Mouse (Mus musculus) liver, embryonic 16.5 days (tissue): ENCODE data around the gene Atrip. TPM values are rescaled to one million over a fixed set of nuclear protein-coding genes. Genes with fewer than 3 reads are reported as not detected.

ENCODE experiments used
- ATAC-seq: fragments of 200-750 bp; cut with Nextera tagmentation; 2 replicates; pipeline ENCODE4 v1.8.0; 2017; ENCODE audit warnings: low read depth, mild to moderate bottlenecking, moderate number of reproducible peaks, moderate library complexity
- H3K27ac ChIP-seq: fragments of 300-500 bp; sonication (generic); 2 replicates; pipeline ENCODE4 v1.5.1; 2014; ENCODE audit warnings: mild to moderate bottlenecking, low read length
- H3K27me3 ChIP-seq: fragments of 300-500 bp; sonication (generic); 2 replicates; pipeline ENCODE4 v1.6.1; 2014; ENCODE audit warnings: low read depth, low read length, mixed read lengths; ENCODE audit not compliant: control insufficient read depth, insufficient read depth
- H3K36me3 ChIP-seq: fragments of 300-500 bp; sonication (generic); 2 replicates; pipeline ENCODE4 v1.6.1; 2014; ENCODE audit warnings: mild to moderate bottlenecking; ENCODE audit not compliant: control insufficient read depth, insufficient read depth
- H3K4me1 ChIP-seq: fragments of 300-500 bp; sonication (generic); 2 replicates; pipeline ENCODE4 v1.6.1; 2014; ENCODE audit warnings: low read depth, low read length, mixed read lengths; ENCODE audit not compliant: control insufficient read depth
- H3K4me2 ChIP-seq: fragments of 300-500 bp; sonication (generic); 2 replicates; pipeline ENCODE4 v1.6.1; 2014; ENCODE audit warnings: low read depth, low read length, mixed read lengths
- H3K4me3 ChIP-seq: fragments of 300-500 bp; sonication (generic); 2 replicates; pipeline ENCODE4 v1.5.1; 2014; ENCODE audit warnings: low read depth, mild to moderate bottlenecking, low read length
- H3K9ac ChIP-seq: fragments of 300-500 bp; sonication (generic); 2 replicates; pipeline ENCODE4 v1.6.1; 2014; ENCODE audit warnings: low read depth, low read length
- H3K9me3 ChIP-seq: fragments of 300-500 bp; sonication (generic); replicated peaks from 2 replicates; pipeline ENCODE4 v1.6.1; 2016; ENCODE audit warnings: low read length; ENCODE audit not compliant: control insufficient read depth
- WGBS: fragments of 180-500 bp; shearing (Covaris S2); extraction: QIAGEN DNeasy Blood & Tissue Kit; methylation state at CpG from one replicate; pipeline ENCODE4 v1.1.7; 2014; ENCODE audit not compliant: insufficient replicate concordance; 5-methylcytosine and 5-hydroxymethylcytosine counted together
- polyA plus RNA-seq: library from polyadenylated mRNA; unstranded; fragments of >200 nt; fragmentation: Nextera tagmentation; extraction: Ambion mirVana; gene quantifications from 2 replicates; pipeline ENCODE4 v1.2.1, GENCODE M21; 2015

The Atrip gene
- polyA plus RNA-seq, 1 experiment from 2014 or later = 8.8 TPM

DNA sequence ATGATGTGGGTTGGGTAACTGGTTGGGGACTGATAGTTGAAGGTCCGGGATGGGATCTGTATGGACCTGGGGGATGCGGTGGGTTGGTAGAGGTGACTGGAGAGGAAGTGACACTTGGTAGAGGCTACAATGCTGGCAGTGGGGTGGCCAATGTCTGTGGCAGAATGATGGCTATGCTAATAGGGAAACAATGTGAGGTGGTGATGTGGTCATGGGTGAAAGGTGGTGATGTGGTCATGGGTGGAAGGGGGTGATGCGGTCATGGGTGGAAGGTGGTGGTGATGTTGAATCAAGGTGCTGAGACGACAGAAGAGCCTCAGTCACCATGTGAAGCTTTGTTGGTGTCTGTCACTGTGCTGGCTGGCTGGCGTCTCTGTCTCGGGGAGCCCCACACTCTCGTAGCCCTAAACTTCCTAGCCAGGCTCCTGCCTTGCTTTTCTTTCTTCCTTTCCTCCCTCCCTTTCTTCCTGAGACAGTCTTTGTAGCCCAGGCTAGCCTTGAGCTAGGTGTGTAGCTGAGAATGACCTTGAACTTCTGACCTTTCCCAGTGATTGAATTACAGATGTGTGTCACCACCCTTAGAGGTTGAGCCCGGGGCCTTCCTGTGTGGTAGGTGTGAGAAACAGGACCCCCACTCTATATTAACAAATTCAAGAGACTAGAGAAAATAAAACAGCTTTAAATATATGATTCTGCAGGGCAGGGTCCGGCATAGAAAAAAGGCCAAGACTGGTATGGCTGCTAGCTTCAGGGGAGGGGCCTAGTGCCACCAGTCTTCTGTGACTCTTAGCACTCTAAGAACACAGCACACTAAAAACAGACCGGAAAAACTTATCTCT lies 22.1 kb downstream of the Atrip start:
- Histone ChIP-seq H3K9ac (no peak overlapping the region), H3K36me3 (no peaks in the 10 kb centered on the region), H3K27me3 (no peaks in the 10 kb centered on the region), H3K4me2 (no peak overlapping the region), H3K4me3 (no peak overlapping the region), H3K27ac (no peak overlapping the region), H3K4me1 (peaks cover 14% of the 10 kb centered on the region), H3K9me3 (no peaks in the 10 kb centered on the region)
- WGBS = 68% methylated on average over 10 of the region's 10 CpGs
- ATAC-seq = no peak

DNA sequence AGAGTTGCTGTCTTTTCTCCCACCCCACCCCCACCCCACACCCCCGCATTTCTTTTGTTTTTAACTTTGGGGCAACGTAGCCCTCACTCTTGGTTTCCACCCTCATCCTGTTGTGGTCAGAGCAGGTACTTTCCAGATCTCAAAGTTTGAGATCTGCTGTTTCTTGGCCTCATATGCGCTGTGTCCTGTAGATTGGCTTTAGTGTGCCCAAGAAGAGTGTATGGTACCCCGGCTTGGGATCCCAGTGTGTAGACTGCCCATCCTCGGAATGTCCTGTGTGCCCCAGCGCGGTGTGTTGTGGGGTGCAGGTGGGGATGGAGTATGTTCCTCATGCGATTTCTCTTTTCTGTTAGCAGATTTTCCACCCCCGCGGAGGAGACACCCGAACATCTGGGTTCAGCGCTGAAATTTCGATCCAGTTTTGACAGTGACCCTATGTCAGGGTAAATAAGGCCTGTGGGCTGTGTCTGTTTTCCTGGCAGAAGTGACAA lies 22.9 kb downstream of the Atrip start:
- H3K9me3 ChIP-seq = no peaks in the 10 kb centered on the region
- no peak overlapping the region for H3K27ac ChIP-seq
- no peaks in the 10 kb centered on the region for H3K36me3 ChIP-seq
- H3K4me3 ChIP-seq = no peak overlapping the region
- H3K9ac ChIP-seq = no peak overlapping the region
- 62% methylated on average over 13 of the region's 13 CpGs for WGBS
- H3K4me1 ChIP-seq = peaks cover 14% of the 10 kb centered on the region
- no peaks in the 10 kb centered on the region for H3K27me3 ChIP-seq
- no peak overlapping the region for H3K4me2 ChIP-seq
- ATAC-seq = no peak

DNA sequence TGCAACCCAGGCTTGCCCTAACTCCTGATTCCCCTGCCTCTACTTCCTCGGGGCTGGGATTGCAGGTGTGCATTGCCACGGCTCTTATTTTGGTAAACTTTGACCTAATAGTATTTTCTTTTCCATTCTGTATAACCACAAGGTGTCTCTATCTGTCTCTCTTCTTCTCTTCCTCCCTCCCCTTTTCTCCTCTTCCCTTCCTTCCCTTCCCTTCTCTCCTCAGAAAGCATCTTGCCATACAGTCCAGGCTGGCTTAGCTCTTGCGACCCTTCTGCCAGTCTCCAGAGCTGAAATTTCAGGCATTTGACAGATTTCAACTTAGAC lies 23.3 kb downstream of the Atrip start:
- peaks cover 14% of the 10 kb centered on the region for H3K4me1 ChIP-seq
- H3K27ac ChIP-seq = no peak overlapping the region
- H3K4me3 ChIP-seq = no peak overlapping the region
- WGBS = 54% methylated on average over 3 of the region's 3 CpGs
- no peaks in the 10 kb centered on the region for H3K9me3 ChIP-seq
- no peak for ATAC-seq
- H3K36me3 ChIP-seq = no peaks in the 10 kb centered on the region
- no peak overlapping the region for H3K4me2 ChIP-seq
- no peak overlapping the region for H3K9ac ChIP-seq
- H3K27me3 ChIP-seq = no peaks in the 10 kb centered on the region

DNA sequence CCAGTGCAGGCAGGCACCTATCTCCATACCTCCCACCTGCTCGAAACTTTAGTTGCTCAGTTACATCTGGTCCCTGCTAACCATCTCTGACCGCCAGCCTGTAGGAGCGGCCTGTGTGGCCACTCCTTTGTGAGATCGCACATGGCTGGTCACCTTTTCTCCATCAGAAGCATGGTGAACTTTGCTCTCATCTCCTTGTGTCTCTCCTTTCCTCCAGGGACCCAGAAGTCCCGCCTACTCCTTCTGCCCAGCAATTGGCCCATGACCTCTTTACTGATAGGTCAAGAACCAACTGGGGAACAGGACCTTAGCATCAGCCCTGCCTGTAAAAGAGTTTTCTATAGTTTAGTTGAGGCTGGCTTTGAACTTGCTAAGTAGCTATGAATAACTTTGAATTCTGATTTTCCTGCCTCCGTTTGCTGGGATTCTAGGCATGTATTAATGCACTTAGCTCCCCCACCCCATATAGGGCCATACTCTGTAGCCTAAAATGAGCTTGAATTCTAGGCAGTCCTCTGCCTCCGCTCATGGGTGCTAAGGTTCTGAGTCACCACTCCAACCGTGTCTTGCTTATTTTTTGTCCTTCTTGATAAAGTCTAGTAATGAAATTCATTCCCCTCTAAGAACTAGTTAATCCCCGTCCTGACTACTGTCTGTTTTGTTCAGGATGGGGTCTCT lies 23.8 kb downstream of the Atrip start:
- Histone ChIP-seq H3K4me2 (no peak overlapping the region), H3K4me3 (no peak overlapping the region), H3K27me3 (no peaks in the 10 kb centered on the region), H3K9me3 (no peaks in the 10 kb centered on the region), H3K27ac (no peak overlapping the region), H3K36me3 (no peaks in the 10 kb centered on the region), H3K4me1 (peaks cover 9% of the 10 kb centered on the region), H3K9ac (no peak overlapping the region)
- WGBS = 69% methylated on average over 9 of the region's 9 CpGs
- ATAC-seq = no peak

DNA sequence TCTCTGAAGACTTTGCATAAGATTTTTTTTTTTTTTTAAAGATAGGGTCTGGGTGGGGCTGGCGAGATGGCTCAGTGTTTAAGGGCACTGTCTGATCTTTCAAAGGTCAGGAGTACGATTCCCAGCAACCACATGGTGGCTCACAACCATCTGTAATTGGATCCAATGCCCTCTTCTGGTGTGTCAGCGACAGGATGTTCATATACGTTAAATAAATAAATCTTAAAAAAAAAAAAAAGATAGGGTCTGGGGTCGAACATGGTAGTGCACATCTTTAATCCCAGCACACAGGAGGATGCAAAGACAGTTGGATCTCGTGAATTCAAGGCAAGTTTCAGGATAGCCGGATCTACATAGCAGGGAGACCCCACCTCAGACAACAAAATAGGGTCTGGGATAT lies 24.6 kb downstream of the Atrip start:
- Histone ChIP-seq H3K27ac (no peak overlapping the region), H3K9me3 (no peaks in the 10 kb centered on the region), H3K4me3 (no peak overlapping the region), H3K4me1 (peaks cover 1% of the 10 kb centered on the region; the same call in 1 of the 2 replicates), H3K36me3 (no peaks in the 10 kb centered on the region), H3K4me2 (no peak overlapping the region), H3K27me3 (no peaks in the 10 kb centered on the region), H3K9ac (no peak overlapping the region)
- 57% methylated on average over 7 of the region's 7 CpGs for WGBS
- no peak for ATAC-seq

DNA sequence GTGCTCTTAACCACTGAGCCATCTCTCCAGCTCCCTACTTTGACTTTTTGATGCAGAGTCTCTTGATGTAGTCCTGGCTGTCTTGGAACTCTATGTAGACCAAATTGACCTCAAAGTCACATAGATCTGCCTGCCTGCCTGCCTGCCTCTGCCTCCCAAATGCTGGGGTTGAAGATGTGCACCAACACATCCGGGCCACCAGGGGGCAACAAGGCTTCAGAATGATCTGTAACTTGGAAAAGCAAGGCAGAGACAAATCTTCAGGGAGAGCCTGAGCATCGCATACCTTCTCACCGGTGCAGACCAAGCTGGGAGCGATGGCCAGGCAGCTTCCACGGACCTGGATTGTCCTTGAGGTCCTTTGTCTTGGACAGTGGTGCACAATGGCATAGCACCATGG lies 27.6 kb downstream of the Atrip start:
- Histone ChIP-seq H3K4me3 (no peak overlapping the region), H3K4me1 (no peaks in the 10 kb centered on the region), H3K27ac (no peak overlapping the region), H3K27me3 (no peaks in the 10 kb centered on the region), H3K9ac (no peak overlapping the region), H3K36me3 (no peaks in the 10 kb centered on the region), H3K9me3 (no peaks in the 10 kb centered on the region), H3K4me2 (no peak overlapping the region)
- ATAC-seq = no peak
- WGBS = 33% methylated on average over 5 of the region's 5 CpGs

DNA sequence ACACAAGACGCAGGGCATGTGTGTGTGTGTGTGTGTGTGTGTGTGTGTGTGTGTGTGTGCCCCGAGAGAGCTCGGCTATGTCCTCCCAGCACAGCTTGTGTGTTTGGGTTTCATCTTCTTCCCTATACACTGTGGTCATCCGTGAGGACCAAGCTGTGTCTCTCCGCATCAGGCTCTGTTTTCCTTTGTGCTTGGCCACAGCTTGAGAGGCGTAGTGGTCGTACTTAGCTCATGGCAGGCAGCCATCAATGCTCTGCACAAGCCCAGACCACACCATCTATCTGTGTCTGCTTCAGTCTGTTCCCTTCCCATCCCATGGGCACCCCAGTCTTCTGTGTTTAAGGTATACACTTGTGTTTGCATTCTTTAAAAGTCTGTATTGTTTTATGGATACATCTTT lies 32.6 kb downstream of the Atrip start:
- Histone ChIP-seq H3K4me3 (no peak overlapping the region), H3K4me1 (peaks cover 6% of the 10 kb centered on the region), H3K27ac (no peak overlapping the region), H3K9me3 (no peaks in the 10 kb centered on the region), H3K27me3 (peaks cover 8% of the 10 kb centered on the region), H3K4me2 (no peak overlapping the region), H3K9ac (no peak overlapping the region), H3K36me3 (no peaks in the 10 kb centered on the region)
- 64% methylated on average over 7 of the region's 7 CpGs for WGBS
- ATAC-seq = no peak

DNA sequence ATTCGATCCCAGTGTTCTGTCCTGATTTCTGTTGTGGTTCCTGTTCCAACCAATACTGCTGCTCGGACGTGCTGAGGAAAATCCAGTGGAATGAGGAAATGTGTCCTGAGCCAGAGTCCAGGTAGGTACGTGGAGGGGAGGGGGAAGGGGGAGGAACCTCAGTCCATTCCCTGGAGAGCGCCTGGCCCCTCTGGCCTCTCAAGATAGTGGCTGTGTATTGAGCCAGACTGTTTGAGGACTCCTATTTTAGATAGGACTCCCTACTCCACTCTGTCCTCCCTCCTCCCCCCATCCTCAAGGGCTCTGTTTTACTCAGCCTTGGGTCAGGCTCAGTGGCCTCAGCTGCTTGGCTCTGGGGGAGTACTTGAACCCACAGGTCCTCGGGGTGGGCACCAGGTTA lies 33.0 kb downstream of the Atrip start:
- H3K9me3 ChIP-seq = no peaks in the 10 kb centered on the region
- no peak overlapping the region for H3K9ac ChIP-seq
- no peaks in the 10 kb centered on the region for H3K36me3 ChIP-seq
- ATAC-seq = no peak
- H3K4me1 ChIP-seq = peaks cover 6% of the 10 kb centered on the region
- H3K27ac ChIP-seq = no peak overlapping the region
- H3K4me2 ChIP-seq = no peak overlapping the region
- 50% methylated on average over 6 of the region's 6 CpGs for WGBS
- H3K27me3 ChIP-seq = peaks cover 8% of the 10 kb centered on the region
- no peak overlapping the region for H3K4me3 ChIP-seq

DNA sequence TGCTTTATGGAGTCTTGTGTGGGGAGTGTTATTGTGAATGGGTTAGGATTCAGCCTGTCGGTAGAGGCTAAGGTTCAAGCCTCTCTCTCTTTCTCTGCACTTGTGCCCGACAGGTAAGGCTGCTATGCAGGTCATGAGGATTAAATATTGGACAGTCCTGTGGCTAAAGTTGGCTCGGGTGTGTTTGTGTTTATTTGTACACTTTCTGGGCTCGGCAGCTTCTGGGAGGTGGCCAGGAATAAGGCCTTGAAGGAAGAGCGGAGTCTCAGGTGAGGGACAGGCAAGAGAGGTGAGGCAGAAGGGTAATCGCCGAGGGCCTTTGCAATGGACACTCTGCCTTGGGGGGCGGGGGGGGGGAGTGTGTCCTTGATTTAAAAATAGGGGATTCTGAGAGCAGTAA lies 33.7 kb downstream of the Atrip start:
- Histone ChIP-seq H3K27ac (no peak overlapping the region), H3K36me3 (no peaks in the 10 kb centered on the region), H3K9me3 (no peaks in the 10 kb centered on the region), H3K4me2 (no peak overlapping the region), H3K27me3 (peaks cover 8% of the 10 kb centered on the region), H3K4me3 (no peak overlapping the region), H3K4me1 (peaks cover 6% of the 10 kb centered on the region), H3K9ac (no peak overlapping the region)
- no peak for ATAC-seq
- 64% methylated on average over 8 of the region's 8 CpGs for WGBS
